Mouse (Mus musculus) cerebellum, adult 2 months (tissue): Measurements from ENCODE around the gene Kng1. TPM values are rescaled to one million over a fixed set of nuclear protein-coding genes. Genes with fewer than 3 reads are reported as not detected.
"Not testable (repeated sequence)": the region's sequence is repeated elsewhere in the genome, so short reads cannot be mapped to it uniquely, and the experiment has no call there.

Experiments used
- DNase-seq, 2 experiments: peaks; one replicate each; pipeline ENCODE4 v3.0.0; 2021
- H3K27ac ChIP-seq: fragments of 200-500 bp; 2 replicates; pipeline ENCODE4 v1.5.1; 2012; ENCODE audit warnings: low read length, control low read depth, inconsistent platforms; ENCODE audit not compliant: insufficient read depth
- H3K27me3 ChIP-seq: fragments of 200-500 bp; 2 replicates; pipeline ENCODE4 v1.6.1; 2012; ENCODE audit warnings: inconsistent platforms, mild to moderate bottlenecking, low read length, moderate library complexity; ENCODE audit not compliant: control insufficient read depth, insufficient read depth
- H3K4me1 ChIP-seq: fragments of 200-500 bp; 2 replicates; pipeline ENCODE4 v1.6.1; 2011; ENCODE audit warnings: low read length; ENCODE audit not compliant: control insufficient read depth, insufficient read depth
- H3K4me3 ChIP-seq: fragments of 200-500 bp; replicated peaks from 2 replicates; pipeline ENCODE3; 2011; ENCODE audit warnings: mild to moderate bottlenecking, low read depth, low read length, control low read depth; ENCODE audit not compliant: insufficient read depth
- CTCF ChIP-seq: fragments of 200-500 bp; IDR thresholded peaks from 2 replicates; pipeline ENCODE4 v1.5.1; 2011; ENCODE audit warnings: low read depth, mild to moderate bottlenecking, control low read depth, low read length, moderate library complexity, borderline replicate concordance; ENCODE audit not compliant: insufficient read depth
- POLR2A ChIP-seq: fragments of 200-500 bp; IDR thresholded peaks from 2 replicates; pipeline ENCODE4 v1.6.1; 2011; ENCODE audit warnings: low read length, control low read depth, borderline replicate concordance; ENCODE audit not compliant: insufficient read depth
- WGBS: fragments of 180-500 bp; shearing (Covaris S2); methylation state at CpG from one replicate; pipeline ENCODE4 v1.1.7; 2018; 5-methylcytosine and 5-hydroxymethylcytosine counted together
- polyA plus RNA-seq: library from polyadenylated mRNA; depleted of rRNA; stranded (reverse); fragments of >200 nt; gene quantifications from 2 replicates; pipeline ENCODE4 v1.2.3, GENCODE M21; 2012

Gene Kng1
- polyA plus RNA-seq, 1 experiment, result not detected

DNA sequence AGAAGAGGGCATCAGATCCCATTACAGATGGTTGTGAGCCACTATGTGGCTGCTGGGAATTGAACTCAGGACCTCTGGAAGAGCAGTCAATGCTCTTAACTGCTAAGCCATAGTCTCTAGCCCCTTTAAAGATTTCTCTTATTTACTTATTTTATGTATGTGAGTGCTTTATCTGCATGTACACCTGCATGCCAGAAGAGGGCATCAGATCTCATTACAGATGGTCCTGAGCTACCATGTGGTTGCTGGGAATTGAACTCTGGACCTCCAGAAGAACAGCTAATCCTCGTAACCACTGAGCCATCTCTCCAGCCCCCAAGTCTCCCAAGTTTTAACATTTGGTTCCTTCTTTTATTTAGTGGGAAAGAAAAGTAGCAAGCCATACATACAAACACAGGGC, 30.8 kb downstream of the Kng1 start:
- WGBS, result 84% methylated on average over 1 of the region's 1 CpGs
- H3K27me3 ChIP-seq, H3K27ac ChIP-seq, H3K4me1 ChIP-seq, H3K4me3 ChIP-seq, DNase-seq: not testable (repeated sequence)

DNA sequence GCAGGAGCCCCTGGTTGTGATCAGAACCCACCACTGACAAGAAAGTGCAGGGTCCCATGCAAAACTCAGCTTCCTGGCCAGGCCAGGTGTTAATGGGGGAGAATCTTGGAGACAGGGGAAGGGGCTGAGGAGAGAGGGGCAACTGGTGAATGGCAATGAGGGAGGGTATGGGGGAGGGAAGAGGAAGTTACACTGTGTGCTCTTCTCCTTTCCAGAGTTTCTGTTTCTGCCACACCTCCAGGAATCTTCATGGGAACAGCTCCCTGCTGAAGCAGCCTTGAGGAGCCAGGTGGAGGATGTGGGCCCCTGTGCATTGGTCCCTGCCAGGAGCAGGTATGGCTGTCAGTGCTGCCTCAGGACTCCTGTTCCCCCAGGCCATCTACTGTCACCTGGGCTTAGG, 33.7 kb downstream of the Kng1 start:
- not testable (repeated sequence) for H3K27ac ChIP-seq, H3K4me3 ChIP-seq, DNase-seq, H3K4me1 ChIP-seq, H3K27me3 ChIP-seq

DNA sequence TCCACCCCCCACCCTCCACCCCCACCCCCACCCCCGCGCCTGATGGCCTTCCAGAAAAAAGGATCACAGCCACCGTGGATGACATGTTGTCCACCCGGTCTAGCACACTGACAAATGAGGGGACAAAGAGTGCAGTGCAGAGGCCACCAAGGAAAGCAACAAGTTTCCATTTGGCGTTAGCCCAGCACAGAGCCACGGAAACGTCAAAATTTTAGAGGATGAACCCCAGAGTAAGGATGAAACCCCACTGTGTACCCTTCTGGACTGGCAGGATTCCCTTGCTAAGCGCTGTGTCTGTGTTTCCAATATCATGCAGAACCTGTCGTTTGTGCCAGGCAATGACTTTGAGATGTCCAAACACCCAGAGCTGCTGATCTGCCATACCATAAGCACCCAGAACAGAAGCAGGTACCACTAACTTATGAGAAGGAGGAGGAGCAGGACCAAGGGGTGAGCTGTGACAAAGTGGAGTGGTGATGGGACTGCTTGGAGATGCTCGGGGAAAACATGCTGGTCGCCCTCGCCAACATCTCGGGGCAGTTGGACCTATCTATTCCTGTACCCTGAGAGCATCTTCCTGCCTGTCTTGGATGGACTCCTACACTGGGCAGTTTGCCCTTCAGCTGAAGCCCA, 35.8 kb downstream of the Kng1 start:
- H3K27me3 ChIP-seq, result no peaks in the 10 kb centered on the region
- H3K27ac ChIP-seq, result no peak overlapping the region
- peak; percentile 27 to 47 for DNase-seq
- TF ChIP-seq CTCF (no peak), POLR2A (no peak)
- H3K4me1 ChIP-seq, result peaks cover 8% of the 10 kb centered on the region
- 28% methylated on average over 13 of the region's 13 CpGs for WGBS
- no peak overlapping the region for H3K4me3 ChIP-seq

DNA sequence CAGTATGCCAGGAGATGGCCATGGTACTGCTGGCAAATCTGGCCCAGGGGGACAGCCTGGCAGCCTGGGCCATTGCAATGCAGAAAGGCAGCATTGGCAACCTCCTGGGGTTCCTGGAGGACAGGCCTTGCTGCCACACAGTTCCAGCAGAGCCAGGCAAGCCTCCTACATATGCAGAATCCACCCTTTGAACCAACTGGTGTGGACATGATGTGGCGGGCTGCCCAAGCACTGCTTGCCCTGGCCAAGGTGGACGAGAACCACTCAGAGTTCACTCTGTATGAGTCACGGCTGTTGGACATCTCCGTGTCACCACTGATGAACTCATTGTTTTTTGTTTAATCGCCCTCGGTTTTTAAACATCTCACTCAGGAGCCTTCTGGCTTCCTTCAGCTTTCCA, 36.5 kb downstream of the Kng1 start:
- Histone ChIP-seq H3K4me3 (no peak overlapping the region), H3K4me1 (peaks cover 8% of the 10 kb centered on the region), H3K27ac (no peak overlapping the region), H3K27me3 (no peaks in the 10 kb centered on the region)
- TF ChIP-seq CTCF (no peak), POLR2A (no peak)
- peak in 1 of 2 experiments; percentile 45 for DNase-seq
- 53% methylated on average over 6 of the region's 6 CpGs for WGBS

DNA sequence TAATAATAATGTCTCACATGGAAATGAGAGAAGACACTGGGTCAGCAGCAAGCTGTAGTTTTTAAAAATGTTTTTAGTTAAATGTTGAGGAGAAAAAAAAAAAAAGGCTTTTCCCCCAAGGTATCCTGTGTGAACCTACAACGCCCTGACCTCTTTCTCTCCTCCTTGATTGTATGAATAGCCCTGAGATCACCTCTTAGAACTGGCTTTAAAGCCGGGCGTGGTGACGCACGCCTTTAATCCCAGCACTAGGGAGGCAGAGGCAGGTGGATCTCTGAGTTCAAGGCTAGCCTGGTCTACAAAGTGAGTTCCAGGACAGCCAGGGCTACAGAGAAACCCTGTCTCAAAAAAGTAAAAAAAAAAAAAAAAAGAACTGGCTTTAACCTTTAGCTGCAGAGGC, 37.9 kb downstream of the Kng1 start:
- H3K27ac ChIP-seq, H3K4me3 ChIP-seq, H3K4me1 ChIP-seq, DNase-seq, H3K27me3 ChIP-seq: not testable (repeated sequence)
- 94% methylated on average over 5 of the region's 5 CpGs for WGBS

DNA sequence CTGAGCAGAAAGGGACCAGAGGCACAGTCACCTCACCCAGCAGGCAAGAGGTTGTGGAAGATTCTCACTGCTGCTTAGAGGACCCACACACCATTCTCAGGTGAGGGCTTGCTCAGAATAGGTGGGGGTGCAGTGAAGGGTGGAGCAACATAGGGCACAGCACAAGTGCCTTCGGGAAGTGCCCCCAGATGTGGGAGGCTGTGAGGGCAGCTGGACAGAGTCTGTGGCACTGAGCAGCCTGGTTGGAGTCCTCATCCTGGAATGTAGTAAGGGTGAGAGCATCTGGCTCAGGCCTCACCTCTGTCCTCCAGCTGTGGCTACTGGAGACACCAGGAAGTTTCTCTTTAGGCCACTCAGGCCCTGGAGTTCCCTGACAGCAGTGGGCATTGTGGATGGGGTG, 39.2 kb downstream of the Kng1 start:
- not testable (repeated sequence) for H3K27ac ChIP-seq, H3K4me3 ChIP-seq, DNase-seq, H3K27me3 ChIP-seq, H3K4me1 ChIP-seq
- 75% methylated on average over 1 of the region's 1 CpGs for WGBS

DNA sequence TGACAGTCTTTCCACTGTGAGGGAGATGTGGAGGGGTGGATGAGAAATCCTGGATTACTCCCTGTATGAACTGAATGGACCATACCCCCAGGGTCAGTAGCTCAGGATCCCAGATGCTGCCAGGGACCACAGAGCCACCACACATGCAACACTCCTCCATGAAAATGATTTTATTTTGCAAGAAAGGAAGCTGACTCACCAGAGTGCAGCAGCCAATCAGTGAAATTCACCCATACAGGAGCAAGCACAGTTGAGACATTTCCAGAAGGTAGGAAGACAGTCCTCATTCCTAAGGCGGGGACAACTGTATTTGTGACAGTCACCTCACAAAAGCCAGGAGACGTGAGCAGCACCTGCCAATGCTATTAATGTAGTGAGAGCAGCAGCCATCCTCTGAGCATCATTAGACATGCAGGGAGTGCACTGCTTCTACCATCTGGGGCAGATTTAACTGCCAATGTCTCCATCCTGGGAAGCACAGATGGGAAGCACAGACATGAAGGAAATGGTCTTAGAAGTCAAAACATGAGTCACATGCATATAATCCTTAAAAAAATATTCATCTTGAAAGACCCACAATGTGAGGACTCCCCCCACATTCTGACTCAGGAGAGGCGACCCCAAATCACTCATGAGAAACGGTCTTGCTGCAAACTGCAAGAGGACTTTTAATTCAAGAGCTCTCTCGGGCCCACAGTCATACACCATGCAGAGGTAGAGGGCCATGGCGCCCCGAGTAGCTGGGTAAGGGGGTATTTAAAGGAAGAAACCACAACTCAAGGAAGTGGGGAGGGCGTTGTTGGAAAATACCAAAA, 39.8 kb downstream of the Kng1 start:
- H3K27ac ChIP-seq, result not testable (repeated sequence)

DNA sequence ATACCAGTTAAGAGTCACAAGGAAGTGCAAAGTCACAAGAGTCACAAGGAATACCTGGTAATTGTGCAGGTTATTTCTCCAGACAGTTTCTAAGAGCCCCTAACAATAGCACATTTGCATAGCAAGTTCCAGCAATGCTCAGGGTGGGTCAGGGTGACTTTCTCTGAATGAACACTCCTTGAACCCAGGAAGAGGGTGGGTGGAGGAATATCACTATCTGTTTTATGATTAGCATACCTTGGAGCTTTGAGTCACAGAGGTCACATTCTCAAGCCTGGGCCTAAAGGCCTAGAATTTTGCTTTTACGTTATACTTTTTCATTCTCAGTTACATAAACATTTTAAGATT, 40.4 kb downstream of the Kng1 start:
- not testable (repeated sequence) for DNase-seq, H3K27me3 ChIP-seq, H3K4me3 ChIP-seq, H3K27ac ChIP-seq, H3K4me1 ChIP-seq
- 100% methylated on average over 1 of the region's 1 CpGs for WGBS

More for the DNA sequence above, 39.8 kb downstream of the Kng1 start:
- not testable (repeated sequence) for H3K4me1 ChIP-seq, H3K27me3 ChIP-seq, H3K4me3 ChIP-seq
- 56% methylated on average over 8 of the region's 8 CpGs for WGBS
- DNase-seq, result peak in 1 of 2 experiments; percentile 50

DNA sequence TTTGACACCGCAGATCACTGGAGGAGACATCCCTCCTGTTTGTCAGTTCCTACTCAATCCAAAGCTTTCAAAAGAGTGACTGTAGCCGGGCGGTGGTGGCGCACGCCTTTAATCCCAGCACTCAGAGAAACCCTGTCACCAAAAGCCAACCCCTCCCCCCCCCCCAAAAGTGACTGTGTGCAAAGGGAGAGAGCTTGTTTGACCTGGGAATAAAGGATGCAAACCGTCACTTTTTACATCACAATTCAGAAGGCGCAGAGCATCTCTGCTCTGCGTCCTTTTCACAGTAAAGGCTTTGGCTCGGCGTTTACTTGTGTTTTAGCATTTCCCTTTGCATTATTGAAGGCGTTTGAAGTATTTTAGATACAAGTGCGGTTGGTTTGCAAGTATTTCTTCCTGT, 42.0 kb downstream of the Kng1 start:
- no peak for TF ChIP-seq POLR2A
- no peak for TF ChIP-seq CTCF
- H3K27ac ChIP-seq, result no peak overlapping the region
- H3K4me3 ChIP-seq, result no peak overlapping the region
- 26% methylated on average over 12 of the region's 12 CpGs for WGBS
- H3K4me1 ChIP-seq, result no peaks in the 10 kb centered on the region
- DNase-seq, result no peak
- no peaks in the 10 kb centered on the region for H3K27me3 ChIP-seq
